Mouse (Mus musculus): ENCODE results near the gene Tent4a.

Gene Tent4a

GRCm38 (mm10) chr13:69545019-69545418 is 10.6 kb upstream of the Tent4a start:
- no peak for DNase-seq

- DNase-seq, result no peak
Observed at GRCm38 (mm10) chr13:69543595-69543994, 9.2 kb upstream of the Tent4a start.

- no peak for DNase-seq
Observed at GRCm38 (mm10) chr13:69542571-69543352, 8.3 kb upstream of the Tent4a start.

GRCm38 (mm10) chr13:69541776-69542175 is 7.4 kb upstream of the Tent4a start:
- DNase-seq, result peak; percentile 36

GRCm38 (mm10) chr13:69541209-69541608 is 6.8 kb upstream of the Tent4a start:
- no peak for DNase-seq

GRCm38 (mm10) chr13:69538327-69538726 is 3.9 kb upstream of the Tent4a start:
- DNase-seq, result no peak

GRCm38 (mm10) chr13:69537366-69537765 is 2.9 kb upstream of the Tent4a start:
- DNase-seq, result no peak

GRCm38 (mm10) chr13:69536021-69536420 is 1.6 kb upstream of the Tent4a start:
- no peak for DNase-seq

GRCm38 (mm10) chr13:69534654-69535551 is 486 bp upstream of the Tent4a start:
- DNase-seq, result peak; percentile 98

- DNase-seq, result peak; percentile 63
Observed at GRCm38 (mm10) chr13:69533405-69534333, 748 bp downstream of the Tent4a start, which contains the start of gene Nsun2. TSS of gene Nsun2 (plus strand) at chr13:69533746.

GRCm38 (mm10) chr13:69532893-69533404 is 1.5 kb downstream of the Tent4a start:
- DNase-seq, result no peak

- no peak for DNase-seq
Observed at GRCm38 (mm10) chr13:69532101-69532892, 2.1 kb downstream of the Tent4a start.

GRCm38 (mm10) chr13:69531431-69531830 is 3.0 kb downstream of the Tent4a start:
- DNase-seq, result no peak

GRCm38 (mm10) chr13:69530951-69531350 is 3.5 kb downstream of the Tent4a start:
- no peak for DNase-seq

GRCm38 (mm10) chr13:69530156-69530555 is 4.3 kb downstream of the Tent4a start:
- DNase-seq, result no peak

- DNase-seq, result no peak
Observed at GRCm38 (mm10) chr13:69528531-69528930, 5.9 kb downstream of the Tent4a start.

GRCm38 (mm10) chr13:69525867-69526266 is 8.6 kb downstream of the Tent4a start:
- no peak for DNase-seq

- DNase-seq, result no peak
Observed at GRCm38 (mm10) chr13:69524158-69524530, 10.3 kb downstream of the Tent4a start.

- no peak for DNase-seq
Observed at GRCm38 (mm10) chr13:69523444-69524157, 10.8 kb downstream of the Tent4a start.

GRCm38 (mm10) chr13:69522161-69522791 is 12.1 kb downstream of the Tent4a start:
- DNase-seq, result no peak

Measured in right cerebral cortex, postnatal 14 days (tissue).